Mouse (Mus musculus) thymus, adult 2 months (tissue): ENCODE measurements around the gene Cog1. TPM values are rescaled to one million over a fixed set of nuclear protein-coding genes. Genes with fewer than 3 reads are reported as not detected.

Source experiments
- DNase-seq: peaks from one replicate; pipeline ENCODE4 v3.0.0; 2021
- H3K27ac ChIP-seq: fragments of 200-500 bp; 2 replicates; pipeline ENCODE4 v1.5.1; 2012; ENCODE audit warnings: low read length, control low read depth; ENCODE audit not compliant: control insufficient read depth, insufficient read depth
- H3K27me3 ChIP-seq: fragments of 200-500 bp; 2 replicates; pipeline ENCODE4 v1.6.1; 2012; ENCODE audit warnings: mild to moderate bottlenecking, low read length, moderate library complexity, mixed read lengths; ENCODE audit not compliant: control insufficient read depth, insufficient read depth
- H3K36me3 ChIP-seq: fragments of 200-500 bp; 2 replicates; pipeline ENCODE4 v1.6.1; 2012; ENCODE audit warnings: mild to moderate bottlenecking, low read length, moderate library complexity; ENCODE audit not compliant: control insufficient read depth, insufficient read depth
- H3K4me1 ChIP-seq: fragments of 200-500 bp; replicated peaks from 2 replicates; pipeline ENCODE4 v1.6.1; 2012; ENCODE audit warnings: low read length; ENCODE audit not compliant: control insufficient read depth, insufficient read depth
- H3K4me3 ChIP-seq: fragments of 200-500 bp; 2 replicates; pipeline ENCODE4 v1.5.1; 2012; ENCODE audit warnings: mild to moderate bottlenecking, low read length, control low read depth, moderate library complexity; ENCODE audit not compliant: control insufficient read depth, insufficient read depth
- CTCF ChIP-seq: fragments of 200-500 bp; IDR thresholded peaks from 2 replicates; pipeline ENCODE4 v1.5.1; 2012; ENCODE audit warnings: mild to moderate bottlenecking, control low read depth, low read length, moderate library complexity, borderline replicate concordance; ENCODE audit not compliant: control insufficient read depth, poor library complexity, insufficient read depth; ENCODE audit errors: extremely low read depth
- POLR2A ChIP-seq: fragments of 200-500 bp; IDR thresholded peaks from 2 replicates; pipeline ENCODE4 v1.6.1; 2012; ENCODE audit warnings: mild to moderate bottlenecking, low read length, control low read depth, moderate library complexity; ENCODE audit not compliant: control insufficient read depth, poor library complexity, insufficient read depth; ENCODE audit errors: extremely low read depth
- WGBS: fragments of 180-500 bp; shearing (Covaris S2); methylation state at CpG from one replicate; pipeline ENCODE4 v1.1.7; 2018; 5-methylcytosine and 5-hydroxymethylcytosine counted together
- polyA plus RNA-seq: library from polyadenylated mRNA; depleted of rRNA; stranded (reverse); fragments of >200 nt; gene quantifications from 2 replicates; pipeline ENCODE4 v1.2.3, GENCODE M21; 2012

The Cog1 gene
- polyA plus RNA-seq, 1 experiment: 67.4 TPM

DNA sequence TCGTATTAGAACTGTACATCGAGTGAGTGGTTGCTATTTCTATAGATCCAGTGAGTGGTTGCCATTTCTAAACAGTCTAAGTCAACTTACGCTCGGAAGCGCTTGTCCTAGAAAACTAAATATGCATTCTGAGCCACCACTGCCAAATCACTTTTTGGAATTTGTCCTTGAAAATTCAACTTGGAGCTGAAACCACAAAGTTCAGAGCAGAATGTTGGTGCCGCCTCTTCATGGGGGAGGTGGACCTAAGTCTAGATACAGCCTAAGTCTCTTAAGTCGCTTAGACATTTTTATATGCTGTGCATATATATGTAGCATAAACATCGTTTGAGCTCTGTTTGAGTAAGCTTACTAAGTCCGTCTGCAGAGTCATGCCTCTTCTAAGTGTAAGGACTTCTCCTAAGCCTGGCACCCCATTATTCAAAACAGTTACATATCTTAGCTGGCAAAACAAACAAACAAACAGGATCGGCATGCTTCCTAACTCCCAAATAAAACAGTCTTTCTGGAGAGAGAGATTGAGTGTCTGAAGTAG is 37.8 kb upstream of the Cog1 start:
- Histone ChIP-seq H3K27me3 (no peaks in the 10 kb centered on the region), H3K4me3 (no peak overlapping the region), H3K36me3 (no peaks in the 10 kb centered on the region), H3K4me1 (peaks cover 33% of the 10 kb centered on the region), H3K27ac (no peak overlapping the region; the same call in 1 of the 2 replicates)
- no peak for TF ChIP-seq CTCF
- TF ChIP-seq POLR2A: no peak
- WGBS: 85% methylated on average over 10 of the region's 10 CpGs
- no peak for DNase-seq

DNA sequence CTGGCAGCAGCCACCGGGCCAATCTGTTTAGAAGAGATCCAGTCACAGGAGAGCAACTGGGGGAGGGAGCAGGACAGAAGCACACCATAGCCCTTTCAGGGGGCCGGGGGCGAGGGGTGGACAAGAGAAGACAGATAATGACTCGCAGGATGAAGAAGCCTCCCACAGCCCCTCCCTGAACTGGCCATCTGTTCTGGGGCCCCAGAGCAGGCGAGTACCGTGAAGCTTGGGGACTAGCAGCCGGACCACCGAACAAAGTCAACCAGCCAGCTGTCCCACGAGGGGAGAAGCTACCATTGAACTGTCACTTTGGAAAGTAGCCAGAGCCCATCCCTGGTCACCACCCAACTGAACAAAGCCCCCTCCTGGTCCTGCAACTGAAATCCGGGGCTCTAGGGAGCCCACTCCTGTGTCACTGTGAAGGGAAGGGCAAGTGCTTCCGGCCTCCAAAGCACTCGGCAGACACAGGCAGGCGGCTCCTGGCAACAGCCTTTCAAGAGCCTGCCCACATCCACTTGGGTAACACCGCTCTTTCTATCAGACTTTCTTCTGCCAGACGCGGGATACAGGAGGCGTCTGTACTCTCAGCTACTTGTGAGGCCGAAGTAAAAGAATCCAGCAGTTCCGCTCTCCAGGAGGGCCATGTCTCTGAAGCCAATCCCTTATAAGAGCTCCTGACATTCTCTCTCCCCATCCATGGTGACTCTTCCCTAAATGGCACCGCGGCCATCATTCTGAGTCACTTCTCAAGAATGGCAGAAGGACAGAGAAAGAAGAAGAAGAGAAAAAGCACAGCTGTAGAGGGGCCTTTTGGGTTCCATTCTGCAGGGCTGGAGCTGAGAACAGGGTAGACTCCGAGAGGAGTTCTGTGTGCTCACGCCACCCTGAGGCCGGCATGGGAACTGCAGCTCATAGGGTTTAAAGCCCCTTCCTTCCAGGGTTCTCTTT is 37.0 kb upstream of the Cog1 start:
- WGBS: 10% methylated on average over 24 of the region's 24 CpGs
- Histone ChIP-seq H3K4me1 (peaks cover 36% of the 10 kb centered on the region), H3K4me3 (peak overlapping the region; percentile 30), H3K36me3 (no peaks in the 10 kb centered on the region), H3K27me3 (no peaks in the 10 kb centered on the region), H3K27ac (peak overlapping the region; percentile 81)
- TF ChIP-seq CTCF (peak; percentile 90; the same call in 1 of the 2 replicates), POLR2A (no peak; the same call in 1 of the 2 replicates)
- DNase-seq: peak; percentile 76

DNA sequence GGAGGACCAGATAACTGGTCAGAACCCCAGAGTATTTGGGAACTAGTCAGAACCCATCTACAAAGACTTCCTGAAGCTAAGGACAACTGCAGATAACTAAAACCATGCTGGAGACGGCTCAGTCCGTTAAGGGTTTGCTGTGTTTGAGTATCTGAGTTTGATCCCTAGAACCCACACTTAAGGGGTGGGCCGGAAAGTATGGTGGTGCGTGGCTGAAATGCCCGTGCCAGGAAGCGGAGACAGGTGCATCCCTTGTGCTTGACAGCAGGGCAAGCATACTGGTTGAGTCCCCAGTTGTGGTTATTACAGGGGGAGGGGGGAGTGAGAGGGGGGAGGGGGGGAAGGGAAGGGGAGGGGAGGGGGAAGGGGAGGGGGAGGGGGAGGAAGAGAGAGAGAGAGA is 34.5 kb upstream of the Cog1 start:
- Histone ChIP-seq H3K4me3 (no peak overlapping the region), H3K36me3 (no peaks in the 10 kb centered on the region), H3K4me1 (peaks cover 60% of the 10 kb centered on the region), H3K27me3 (no peaks in the 10 kb centered on the region), H3K27ac (peak overlapping the region; percentile 85)
- 10% methylated on average over 6 of the region's 6 CpGs for WGBS
- TF ChIP-seq CTCF: no peak
- no peak for TF ChIP-seq POLR2A
- peak; percentile 56 for DNase-seq

DNA sequence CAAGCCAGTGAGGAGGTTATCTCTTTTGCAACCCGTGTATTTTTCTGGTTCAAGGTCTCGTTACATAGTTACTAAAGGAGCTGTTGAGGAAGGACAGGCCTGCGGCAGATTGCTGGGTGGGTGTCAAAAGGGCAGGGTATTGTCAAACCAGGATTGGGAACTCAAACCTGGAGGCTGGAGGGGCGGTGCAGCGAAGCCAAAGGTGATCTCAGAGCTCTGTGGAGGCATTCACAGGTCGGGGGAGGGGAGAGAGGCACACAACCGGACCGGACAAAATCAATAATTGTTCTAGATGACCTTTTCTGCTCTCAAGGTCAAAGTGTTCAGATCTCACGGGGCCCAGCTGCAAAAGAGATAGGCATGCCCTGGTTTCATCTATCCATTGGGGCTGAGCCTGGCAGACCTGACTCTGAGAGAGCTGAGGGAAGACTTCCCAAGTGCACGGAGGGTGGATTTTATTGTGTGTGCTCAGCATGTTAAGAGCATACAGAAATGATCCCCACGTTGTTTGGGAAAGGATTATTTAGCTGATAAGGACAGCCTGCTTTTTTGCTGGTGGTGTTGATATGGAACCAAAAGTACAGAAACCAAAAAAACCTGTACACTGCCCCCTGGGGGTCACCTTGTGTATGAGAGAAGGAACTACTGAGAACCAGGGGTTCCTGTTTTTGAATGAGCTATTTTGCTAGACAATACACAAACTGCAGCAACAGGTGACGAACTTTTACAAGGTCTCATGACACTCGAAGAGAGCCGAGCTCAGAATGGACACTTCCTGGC is 31.6 kb upstream of the Cog1 start:
- no peak for TF ChIP-seq POLR2A
- TF ChIP-seq CTCF: no peak
- Histone ChIP-seq H3K4me1 (peaks cover 66% of the 10 kb centered on the region), H3K27ac (no peak overlapping the region), H3K36me3 (no peaks in the 10 kb centered on the region), H3K27me3 (no peaks in the 10 kb centered on the region; the same call in 1 of the 2 replicates), H3K4me3 (no peak overlapping the region)
- WGBS: 53% methylated on average over 14 of the region's 14 CpGs
- peak; percentile 83 for DNase-seq

DNA sequence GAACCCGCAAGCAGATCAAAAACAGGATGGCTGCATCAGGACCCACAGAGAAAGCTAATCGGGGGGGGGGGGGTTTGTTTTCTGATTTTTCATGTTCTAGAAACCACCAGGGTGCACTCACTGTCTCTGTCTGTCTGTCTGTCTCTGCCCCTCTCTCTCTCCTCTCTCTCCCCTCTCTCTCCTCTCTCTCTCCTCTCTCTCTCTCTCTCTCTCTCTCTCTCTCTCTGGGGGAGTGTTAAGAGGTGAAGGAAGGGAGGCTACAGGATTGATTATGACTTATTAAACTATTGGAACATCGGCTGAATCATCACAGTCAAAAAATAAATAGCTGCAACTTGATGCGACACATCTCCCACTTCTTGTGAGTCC is 30.7 kb upstream of the Cog1 start:
- no peak for DNase-seq
- WGBS: 3% methylated on average over 4 of the region's 4 CpGs
- Histone ChIP-seq H3K27ac (no peak overlapping the region), H3K4me1 (peaks cover 69% of the 10 kb centered on the region), H3K36me3 (no peaks in the 10 kb centered on the region), H3K4me3 (peak overlapping the region; percentile 58), H3K27me3 (no peaks in the 10 kb centered on the region; the same call in 1 of the 2 replicates)
- TF ChIP-seq CTCF: no peak
- TF ChIP-seq POLR2A: no peak

DNA sequence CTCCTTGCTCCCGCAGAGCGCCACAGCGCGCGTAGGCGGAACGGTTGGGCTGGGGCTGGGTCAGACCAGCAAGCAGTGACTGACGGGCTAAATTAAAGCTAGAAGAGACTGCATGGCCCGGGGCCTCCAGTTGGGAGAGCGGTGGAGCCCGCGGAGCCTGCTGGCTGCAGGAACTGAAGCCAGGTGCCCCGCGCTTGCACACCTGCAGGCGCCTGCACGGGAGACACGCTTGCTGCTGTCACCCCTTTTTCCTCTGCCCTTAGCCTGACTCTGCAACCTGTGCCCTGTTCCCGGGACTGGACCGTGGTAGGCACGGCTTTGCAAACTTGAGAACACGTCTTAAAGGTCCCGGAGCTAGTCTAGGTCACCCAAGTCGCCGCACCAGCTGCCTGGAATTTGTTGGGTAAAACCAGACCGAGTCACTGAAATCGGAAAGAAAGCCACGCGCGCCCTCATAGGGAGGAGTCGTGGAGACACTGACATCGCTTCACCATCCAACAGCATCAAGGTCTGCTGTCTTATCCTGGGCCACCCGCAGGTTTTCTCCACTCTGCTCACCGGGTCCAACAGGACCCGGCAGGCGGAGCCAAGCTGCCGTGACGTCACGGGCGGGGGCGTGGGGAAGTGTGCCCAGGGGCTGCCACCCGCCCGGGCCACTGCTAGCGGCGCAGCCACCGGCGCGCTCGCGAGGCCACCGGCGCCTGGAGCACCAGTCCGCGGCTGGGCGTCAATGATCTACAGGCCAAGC is 30.1 kb upstream of the Cog1 start, which contains the start of gene Sstr2:
TSS of gene Sstr2 (plus strand) at position 671 of the 748 bp plus-strand sequence.
- Histone ChIP-seq H3K36me3 (no peaks in the 10 kb centered on the region), H3K27me3 (no peaks in the 10 kb centered on the region; the same call in 1 of the 2 replicates), H3K4me3 (peak within 1 kb of the TSS; percentile 58), H3K4me1 (peaks cover 68% of the 10 kb centered on the region), H3K27ac (no peak within 1 kb of the TSS)
- under 1% methylated on average over 54 of the region's 54 CpGs for WGBS
- TF ChIP-seq CTCF (no peak), POLR2A (peak; percentile 2; the same call in 1 of the 2 replicates)
- peak; percentile 85 for DNase-seq
